Mouse (Mus musculus) yolk sac, embryonic 10.5 days (tissue): ENCODE results near the gene Gapvd1.
"Not testable (repeated sequence)": the region's sequence is repeated elsewhere in the genome, so short reads cannot be mapped to it uniquely, and the experiment has no call there.

Source experiments
- DNase-seq: peaks from one replicate; pipeline ENCODE4 v3.0.0-alpha.2; 2017; ENCODE audit warnings: low spot score

The Gapvd1 gene

GRCm38 (mm10) chr2:34754551-34755358 lies at the start of gene Gapvd1:
TSS of gene Gapvd1 (minus strand) at chr2:34755232.
- peak; percentile 50 for DNase-seq

DNA sequence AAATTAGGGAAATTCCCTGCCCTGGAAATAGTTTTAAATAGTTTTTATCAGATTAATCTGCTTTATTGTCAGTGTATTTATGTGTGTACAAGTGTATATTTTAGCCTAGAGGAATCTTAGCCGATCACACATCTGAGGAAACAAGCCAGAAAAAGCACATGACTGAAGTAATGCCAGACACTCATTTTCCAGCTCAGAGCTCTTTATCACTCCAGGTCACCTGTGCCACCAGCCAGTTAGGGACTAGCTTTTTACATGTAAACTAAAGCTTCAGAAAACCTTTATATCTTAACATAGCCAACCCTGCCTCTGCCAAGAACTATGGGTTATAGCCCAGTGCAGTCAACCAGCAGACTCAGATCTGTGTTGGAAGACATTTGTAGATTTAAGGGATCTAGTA lies 49.8 kb upstream of the Gapvd1 start:
- DNase-seq, result no peak

- DNase-seq, result no peak
Measured at GRCm38 (mm10) chr2:34804172-34804571, 49.1 kb upstream of the Gapvd1 start.

DNA sequence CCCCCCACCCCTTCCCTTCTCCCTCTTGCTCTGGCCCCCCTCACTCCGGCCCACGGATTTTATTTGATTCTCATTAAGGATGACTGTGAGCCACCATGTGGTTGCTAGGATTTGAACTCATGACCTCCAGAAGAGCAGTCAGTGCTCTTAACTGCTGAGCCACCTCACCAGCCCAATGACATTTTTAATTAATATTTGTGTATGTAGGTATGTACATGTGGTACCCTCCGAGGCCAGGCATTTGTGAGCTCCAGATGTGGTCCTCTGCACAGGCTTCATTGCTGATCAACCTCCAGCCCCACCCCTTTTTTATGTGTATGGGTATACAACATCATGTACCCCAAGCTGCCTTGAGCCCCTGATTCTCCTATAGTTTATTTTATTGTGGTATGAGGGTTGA lies 48.7 kb upstream of the Gapvd1 start:
- DNase-seq, result no peak

DNA sequence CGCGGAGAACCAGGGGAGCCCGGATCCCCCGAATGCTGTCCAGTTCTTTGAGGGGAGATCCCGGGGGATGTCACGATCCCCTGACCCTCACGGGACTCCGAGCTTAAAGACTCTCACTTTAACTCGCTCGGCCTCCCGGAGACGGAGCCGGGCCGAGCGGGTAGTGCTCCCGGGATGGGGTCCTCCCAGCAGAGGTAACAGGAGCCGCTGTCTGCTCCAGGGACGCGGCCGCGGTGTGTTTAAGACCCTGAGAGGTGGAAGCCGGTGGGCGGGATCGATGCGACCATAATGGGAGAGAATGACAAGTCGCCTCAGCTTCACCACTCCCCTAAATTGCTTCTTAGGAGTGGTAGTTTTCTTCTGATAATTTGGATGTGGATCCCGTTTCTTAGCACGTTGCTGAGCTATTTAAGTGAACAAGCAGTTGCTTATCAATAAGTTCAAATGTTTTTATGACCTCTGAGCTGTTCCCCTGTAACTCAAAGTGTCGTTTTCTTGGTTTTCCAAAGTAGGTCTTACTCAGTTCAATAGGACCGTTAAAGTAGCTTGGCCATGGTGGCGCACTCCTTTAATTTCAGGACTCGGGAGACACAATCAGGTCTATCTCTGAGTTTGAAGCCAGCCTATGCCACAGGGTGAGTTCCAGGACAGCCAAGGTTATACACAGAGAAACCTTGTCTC lies 47.7 kb upstream of the Gapvd1 start:
- DNase-seq, result peak; percentile 25

- peak; percentile 97 for DNase-seq
Measured at GRCm38 (mm10) chr2:34801516-34802482, 46.8 kb upstream of the Gapvd1 start.

GRCm38 (mm10) chr2:34800371-34800770 lies 45.3 kb upstream of the Gapvd1 start:
- DNase-seq, result no peak

DNA sequence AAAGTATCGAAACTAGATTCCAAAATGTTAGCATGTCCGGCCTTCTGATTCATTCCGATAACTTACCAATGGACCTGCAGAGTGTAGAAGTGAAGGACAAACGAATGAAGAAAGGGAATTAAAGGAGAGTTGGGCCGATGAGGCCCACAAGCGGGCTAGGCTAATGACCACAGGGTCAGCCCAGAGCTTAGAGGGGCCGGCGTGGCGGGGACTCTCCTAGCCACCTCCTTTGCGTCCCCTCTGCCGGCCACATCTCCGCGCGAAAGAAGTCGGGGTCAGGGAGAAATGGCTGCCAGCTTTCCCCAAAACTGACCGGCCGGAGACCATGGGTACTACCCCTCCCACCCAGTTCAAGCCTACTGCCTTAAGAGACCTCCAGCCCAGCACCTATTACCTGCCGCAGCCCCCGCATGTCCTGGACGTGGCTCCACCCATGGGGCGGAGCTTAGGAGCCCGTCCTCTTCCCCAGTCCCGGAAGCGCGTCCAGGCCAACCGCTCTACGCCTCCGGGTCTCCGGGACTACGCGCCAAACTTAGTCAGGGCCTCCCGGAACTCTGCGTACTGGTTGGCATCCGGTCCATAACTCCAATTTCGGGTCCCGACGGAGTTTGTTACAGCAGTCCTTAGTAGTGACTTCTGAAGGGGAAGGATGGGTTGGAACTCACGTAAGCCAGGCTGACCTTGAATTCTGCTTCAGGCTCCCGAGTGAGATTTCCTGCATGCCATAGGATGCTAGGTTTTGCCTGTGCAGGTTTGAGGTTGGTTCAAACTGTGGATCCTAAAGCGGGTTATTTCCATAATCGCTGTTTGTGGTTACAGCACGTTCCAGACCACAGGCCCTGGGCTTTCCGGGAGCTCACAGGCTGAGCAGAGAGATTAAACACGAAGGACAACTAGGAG lies 44.6 kb upstream of the Gapvd1 start, which contains the start of gene Rabepk:
Gene Rabepk (minus strand): TSS at position 556 of the 900 bp plus-strand sequence.
- DNase-seq, result peak; percentile 89

- DNase-seq, result no peak
Measured at GRCm38 (mm10) chr2:34795426-34795825, 40.4 kb upstream of the Gapvd1 start.

- DNase-seq, result no peak
Measured at GRCm38 (mm10) chr2:34794511-34794910, 39.5 kb upstream of the Gapvd1 start.

DNA sequence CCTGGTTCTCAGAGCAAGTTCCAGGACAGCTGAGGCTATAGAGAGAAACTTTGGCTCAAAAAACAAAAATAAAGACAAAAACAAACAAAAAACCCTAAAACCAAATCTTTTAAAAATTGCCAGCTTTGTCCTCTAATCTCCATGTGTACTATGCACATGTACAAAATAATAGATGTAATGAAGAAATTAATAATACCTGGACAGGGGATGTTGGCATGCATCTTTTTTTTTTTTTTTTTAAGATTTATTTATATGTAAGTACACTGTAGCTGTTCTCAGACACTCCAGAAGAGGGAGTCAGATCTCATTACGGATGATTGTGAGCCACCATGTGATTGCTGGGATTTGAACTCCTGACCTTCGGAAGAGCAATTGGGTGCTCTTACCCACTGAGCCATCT lies 37.5 kb upstream of the Gapvd1 start:
- DNase-seq, result not testable (repeated sequence)

GRCm38 (mm10) chr2:34790282-34790681 lies 35.2 kb upstream of the Gapvd1 start:
- no peak for DNase-seq

GRCm38 (mm10) chr2:34784085-34784484 lies 29.1 kb upstream of the Gapvd1 start:
- DNase-seq, result peak; percentile 20

DNA sequence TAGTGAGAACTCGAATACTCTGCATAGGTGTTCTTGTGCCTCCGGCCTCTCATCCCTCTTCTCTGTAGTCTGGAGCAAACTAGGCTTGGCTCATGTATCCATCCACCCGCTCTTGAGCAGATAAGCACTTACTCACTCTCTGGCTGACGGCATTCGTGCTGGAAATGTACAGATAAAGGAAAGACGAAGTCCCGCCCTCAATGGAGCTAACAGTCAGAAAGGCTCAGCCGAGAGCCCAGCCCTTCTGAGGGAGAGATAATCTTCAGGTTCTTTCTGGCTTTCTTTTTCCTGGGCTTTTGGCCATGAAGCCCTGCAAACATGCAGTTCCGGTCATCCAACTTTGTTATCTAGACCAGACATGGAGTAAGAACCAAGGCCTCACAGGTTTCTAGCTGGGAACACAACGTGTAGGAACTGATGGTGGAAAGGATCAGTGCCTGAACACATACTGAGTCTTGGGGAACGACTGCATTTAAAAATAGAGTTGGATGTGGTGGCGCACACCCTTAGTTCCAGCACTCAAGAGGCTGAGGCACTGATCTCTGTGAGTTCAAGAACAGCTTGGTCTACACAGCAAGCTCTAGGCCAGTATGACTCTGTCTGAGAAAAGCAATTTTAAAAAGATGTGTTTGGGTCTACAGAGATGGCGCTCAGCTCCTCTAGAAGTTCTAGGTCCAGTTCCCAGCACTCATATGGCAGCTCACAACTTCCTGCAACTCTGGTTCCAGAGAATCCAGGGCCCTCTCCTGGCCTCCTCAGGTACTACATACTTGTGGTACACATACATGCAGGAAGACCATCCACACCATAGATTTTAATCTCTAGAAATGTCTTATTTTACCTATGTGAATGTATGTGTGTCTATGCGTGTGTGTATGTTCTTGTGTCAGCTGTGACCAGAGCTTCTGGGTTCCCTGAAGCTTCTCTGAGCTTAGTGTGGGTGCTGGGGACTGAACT lies 28.3 kb upstream of the Gapvd1 start:
- DNase-seq, result peak; percentile 30

DNA sequence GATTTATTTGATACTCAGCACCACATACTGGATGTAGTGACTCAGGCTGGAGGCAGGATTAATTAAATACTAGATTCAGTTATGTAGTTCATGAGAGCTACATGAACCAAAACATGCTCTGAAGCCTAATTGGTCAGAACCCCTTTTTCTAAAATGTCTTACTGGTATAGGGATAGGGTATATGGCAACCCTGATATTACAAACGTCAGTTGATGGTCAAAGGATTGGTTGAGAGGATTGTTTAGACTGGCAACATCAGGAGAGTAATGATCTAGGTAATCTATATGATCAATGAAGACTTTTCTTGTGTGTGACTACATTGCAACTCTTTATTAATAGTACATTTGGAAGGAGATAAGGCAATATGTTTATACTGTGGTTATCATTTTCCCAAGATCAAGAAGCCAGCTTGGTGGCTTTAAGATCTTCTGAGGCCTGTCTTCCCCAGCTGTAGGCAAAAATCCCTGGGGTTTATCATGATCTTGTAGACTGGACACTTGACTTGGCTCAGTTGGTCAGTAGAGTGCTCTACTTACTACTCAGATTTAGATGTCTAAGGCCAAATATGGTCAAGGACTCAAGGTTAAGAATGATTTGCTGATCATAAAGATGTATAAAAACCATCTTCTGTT lies 22.3 kb upstream of the Gapvd1 start:
- DNase-seq, result no peak

DNA sequence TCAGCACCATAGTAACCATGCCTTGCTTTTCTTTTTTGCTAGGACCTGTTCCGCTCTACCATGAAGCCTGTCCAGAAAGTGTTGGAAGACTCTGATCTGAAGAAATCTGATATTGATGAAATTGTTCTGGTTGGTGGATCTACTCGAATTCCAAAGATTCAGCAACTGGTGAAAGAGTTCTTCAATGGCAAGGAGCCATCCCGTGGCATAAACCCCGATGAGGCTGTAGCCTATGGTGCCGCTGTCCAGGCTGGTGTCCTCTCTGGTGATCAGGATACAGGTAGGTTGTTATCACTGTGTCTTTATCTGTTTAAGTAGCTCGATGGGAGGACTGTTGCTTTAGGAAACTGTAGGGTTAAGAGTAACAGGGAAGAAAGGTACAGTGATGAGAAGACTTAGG lies 19.5 kb upstream of the Gapvd1 start:
- no peak for DNase-seq

GRCm38 (mm10) chr2:34773673-34774072 lies 18.6 kb upstream of the Gapvd1 start:
- no peak for DNase-seq

GRCm38 (mm10) chr2:34772252-34773235 lies 17.5 kb upstream of the Gapvd1 start:
- no peak for DNase-seq
